Mouse (Mus musculus): ENCODE measurements around the gene Plekhg1. TPM values are rescaled to one million over a fixed set of nuclear protein-coding genes. Genes with fewer than 3 reads are reported as not detected.

Plekhg1 gene
- polyA plus RNA-seq, 1 experiment from 2014 or later = 16.4 TPM

DNA sequence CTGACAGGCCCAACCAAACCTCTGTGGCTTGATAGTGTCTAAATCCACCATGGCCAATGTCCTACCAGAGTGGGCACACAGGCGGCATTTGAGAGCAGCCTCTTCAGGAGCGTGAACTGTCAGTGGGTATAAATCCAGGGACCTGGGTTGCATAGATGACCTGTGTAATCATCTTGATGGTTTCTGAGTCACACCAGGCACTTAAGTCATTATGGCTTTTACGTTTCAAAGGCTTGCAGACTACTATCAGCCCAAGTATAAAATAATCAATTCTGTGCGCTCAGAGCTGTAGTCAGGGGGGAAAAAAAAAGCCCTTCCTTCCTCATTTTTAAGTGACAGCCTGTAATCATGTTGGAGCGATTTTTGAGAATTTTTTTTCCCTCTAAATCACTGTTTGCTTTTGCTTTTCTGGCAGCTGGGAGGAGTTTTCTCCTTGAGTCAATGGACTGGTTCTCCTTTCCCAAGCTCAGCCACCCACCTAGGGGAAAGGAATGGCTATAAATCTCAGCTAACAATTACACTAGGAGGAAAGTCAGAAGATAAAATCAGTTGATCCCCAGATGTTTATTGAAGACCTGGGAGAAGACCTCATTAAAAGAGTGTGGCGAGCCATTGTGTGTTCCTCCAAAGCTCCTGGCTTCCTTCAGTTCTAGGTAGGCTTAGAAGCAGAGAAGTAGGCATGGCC, 99.7 kb downstream of the Plekhg1 start:
- Histone ChIP-seq H3K9me3 (ENCODE audit: control insufficient read depth, low read depth, low read length) (no peaks in the 10 kb centered on the region), H3K9ac (replicated peaks; ENCODE audit: low read depth, low read length) (no peak overlapping the region), H3K27me3 (ENCODE audit: control insufficient read depth, insufficient read depth, low read length) (no peaks in the 10 kb centered on the region), H3K36me3 (ENCODE audit: control insufficient read depth, insufficient read depth, low read length) (no peaks in the 10 kb centered on the region), H3K4me1 (ENCODE audit: control insufficient read depth, insufficient read depth, low read length) (peaks cover 5% of the 10 kb centered on the region; the same call in 1 of the 2 replicates), H3K4me2 (replicated peaks; ENCODE audit: low read depth, low read length) (no peak overlapping the region), H3K27ac (ENCODE audit: low read length) (peak overlapping the region; percentile 44; the same call in 1 of the 2 replicates), H3K4me3 (ENCODE audit: low read depth, low read length) (no peak overlapping the region)
- peak; percentile 77 for ATAC-seq (ENCODE audit: insufficient number of reproducible peaks, insufficient read depth, low FRiP score, low read depth)
- 30% methylated on average over 6 of the region's 6 CpGs for WGBS

- Histone ChIP-seq H3K4me3 (ENCODE audit: low read depth, low read length) (no peak overlapping the region), H3K4me2 (replicated peaks; ENCODE audit: low read depth, low read length) (no peak overlapping the region), H3K9me3 (ENCODE audit: control insufficient read depth, low read depth, low read length) (no peaks in the 10 kb centered on the region), H3K36me3 (ENCODE audit: control insufficient read depth, insufficient read depth, low read length) (no peaks in the 10 kb centered on the region), H3K9ac (replicated peaks; ENCODE audit: low read depth, low read length) (no peak overlapping the region), H3K4me1 (ENCODE audit: control insufficient read depth, insufficient read depth, low read length) (peaks cover 5% of the 10 kb centered on the region; the same call in 1 of the 2 replicates), H3K27ac (ENCODE audit: low read length) (no peak overlapping the region), H3K27me3 (ENCODE audit: control insufficient read depth, insufficient read depth, low read length) (no peaks in the 10 kb centered on the region)
- ATAC-seq (ENCODE audit: insufficient number of reproducible peaks, insufficient read depth, low FRiP score, low read depth) = no peak
- WGBS = 69% methylated on average over 5 of the region's 5 CpGs
Measured at GRCm38 (mm10) chr10:3844430-3844829, 104.3 kb downstream of the Plekhg1 start.

- 53% methylated on average over 2 of the region's 2 CpGs for WGBS
- H3K4me3 ChIP-seq (ENCODE audit: low read depth, low read length) = no peak overlapping the region
- no peak overlapping the region for H3K9ac ChIP-seq (replicated peaks; ENCODE audit: low read depth, low read length)
- no peaks in the 10 kb centered on the region for H3K36me3 ChIP-seq (ENCODE audit: control insufficient read depth, insufficient read depth, low read length)
- no peaks in the 10 kb centered on the region; the same call in 1 of the 2 replicates for H3K9me3 ChIP-seq (ENCODE audit: control insufficient read depth, low read depth, low read length)
- ATAC-seq (ENCODE audit: insufficient number of reproducible peaks, insufficient read depth, low FRiP score, low read depth) = no peak
- H3K27ac ChIP-seq (ENCODE audit: low read length) = no peak overlapping the region
- no peak overlapping the region for H3K4me2 ChIP-seq (replicated peaks; ENCODE audit: low read depth, low read length)
- 0 out of 2 replicates have a peak, but pooled peaks cover 2% of the 10 kb centered on the region for H3K4me1 ChIP-seq (ENCODE audit: control insufficient read depth, insufficient read depth, low read length)
- H3K27me3 ChIP-seq (ENCODE audit: control insufficient read depth, insufficient read depth, low read length) = no peaks in the 10 kb centered on the region
Measured at GRCm38 (mm10) chr10:3847021-3847420, 106.9 kb downstream of the Plekhg1 start.

DNA sequence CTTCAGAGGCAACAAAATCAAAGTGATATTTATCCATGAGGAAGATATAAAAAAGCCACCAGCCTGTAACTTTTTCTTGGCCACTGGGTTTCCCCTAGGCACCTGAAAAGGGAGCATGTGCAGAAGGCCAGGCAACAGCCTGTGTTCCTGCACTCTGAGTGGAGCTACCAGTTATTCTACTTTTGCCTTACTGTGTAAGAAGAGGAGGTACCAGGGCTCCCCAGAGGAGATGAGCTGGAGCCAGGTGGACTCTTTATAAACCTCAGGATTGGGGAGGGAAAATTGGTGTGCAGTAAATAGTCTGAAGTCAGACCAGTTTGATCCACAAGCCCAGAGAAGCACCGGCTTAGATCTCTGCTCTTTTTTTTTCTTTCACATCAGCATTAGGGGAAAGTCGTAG, 111.3 kb downstream of the Plekhg1 start:
- 0 out of 2 replicates have a peak, but pooled peaks have one; percentile 49 for ATAC-seq (ENCODE audit: insufficient number of reproducible peaks, insufficient read depth, low FRiP score, low read depth)
- Histone ChIP-seq H3K9me3 (ENCODE audit: control insufficient read depth, low read depth, low read length) (no peaks in the 10 kb centered on the region; the same call in 1 of the 2 replicates), H3K9ac (replicated peaks; ENCODE audit: low read depth, low read length) (no peak overlapping the region), H3K4me2 (replicated peaks; ENCODE audit: low read depth, low read length) (no peak overlapping the region), H3K27ac (ENCODE audit: low read length) (no peak overlapping the region), H3K4me3 (ENCODE audit: low read depth, low read length) (no peak overlapping the region), H3K4me1 (ENCODE audit: control insufficient read depth, insufficient read depth, low read length) (0 out of 2 replicates have a peak, but pooled peaks cover 2% of the 10 kb centered on the region), H3K27me3 (ENCODE audit: control insufficient read depth, insufficient read depth, low read length) (no peaks in the 10 kb centered on the region), H3K36me3 (ENCODE audit: control insufficient read depth, insufficient read depth, low read length) (no peaks in the 10 kb centered on the region)
- 0% methylated on average over 2 of the region's 2 CpGs for WGBS

GRCm38 (mm10) chr10:3852733-3853132, 112.6 kb downstream of the Plekhg1 start:
- 0 out of 2 replicates have a peak, but pooled peaks cover 2% of the 10 kb centered on the region for H3K4me1 ChIP-seq (ENCODE audit: control insufficient read depth, insufficient read depth, low read length)
- H3K4me2 ChIP-seq (replicated peaks; ENCODE audit: low read depth, low read length) = no peak overlapping the region
- 77% methylated on average over 3 of the region's 3 CpGs for WGBS
- no peaks in the 10 kb centered on the region for H3K36me3 ChIP-seq (ENCODE audit: control insufficient read depth, insufficient read depth, low read length)
- no peak overlapping the region for H3K27ac ChIP-seq (ENCODE audit: low read length)
- ATAC-seq (ENCODE audit: insufficient number of reproducible peaks, insufficient read depth, low FRiP score, low read depth) = 0 out of 2 replicates have a peak, but pooled peaks have one; percentile 10
- H3K9me3 ChIP-seq (ENCODE audit: control insufficient read depth, low read depth, low read length) = no peaks in the 10 kb centered on the region; the same call in 1 of the 2 replicates
- H3K4me3 ChIP-seq (ENCODE audit: low read depth, low read length) = no peak overlapping the region
- H3K27me3 ChIP-seq (ENCODE audit: control insufficient read depth, insufficient read depth, low read length) = no peaks in the 10 kb centered on the region
- no peak overlapping the region for H3K9ac ChIP-seq (replicated peaks; ENCODE audit: low read depth, low read length)

DNA sequence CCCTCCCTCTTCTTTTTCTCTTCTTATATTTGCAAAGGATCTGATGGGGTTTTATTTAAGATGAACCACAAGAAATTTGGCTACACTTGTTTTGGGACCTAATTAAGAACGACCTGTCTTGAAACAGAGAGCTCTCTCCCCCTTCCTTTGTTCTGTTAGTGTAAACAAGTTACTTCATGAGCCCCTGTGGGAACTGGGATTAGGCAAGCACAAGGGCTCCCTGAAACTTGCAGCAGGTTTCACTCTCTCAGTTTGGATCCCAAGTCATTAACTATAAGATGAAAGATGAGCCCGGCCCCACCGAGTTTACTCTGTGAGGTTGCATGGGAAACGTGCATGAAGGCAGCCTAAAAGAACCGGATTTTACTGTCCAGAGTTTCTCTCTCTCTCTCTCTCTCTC, 117.7 kb downstream of the Plekhg1 start:
- no peak overlapping the region for H3K4me3 ChIP-seq (ENCODE audit: low read depth, low read length)
- ATAC-seq (ENCODE audit: insufficient number of reproducible peaks, insufficient read depth, low FRiP score, low read depth) = no peak
- no peaks in the 10 kb centered on the region for H3K9me3 ChIP-seq (ENCODE audit: control insufficient read depth, low read depth, low read length)
- no peak overlapping the region for H3K27ac ChIP-seq (ENCODE audit: low read length)
- H3K4me2 ChIP-seq (replicated peaks; ENCODE audit: low read depth, low read length) = no peak overlapping the region
- H3K27me3 ChIP-seq (ENCODE audit: control insufficient read depth, insufficient read depth, low read length) = no peaks in the 10 kb centered on the region
- H3K9ac ChIP-seq (replicated peaks; ENCODE audit: low read depth, low read length) = no peak overlapping the region
- no peaks in the 10 kb centered on the region for H3K36me3 ChIP-seq (ENCODE audit: control insufficient read depth, insufficient read depth, low read length)
- peaks cover 14% of the 10 kb centered on the region; the same call in 1 of the 2 replicates for H3K4me1 ChIP-seq (ENCODE audit: control insufficient read depth, insufficient read depth, low read length)
- WGBS = 11% methylated on average over 5 of the region's 5 CpGs

GRCm38 (mm10) chr10:3858437-3858836, 118.3 kb downstream of the Plekhg1 start:
- no peak overlapping the region for H3K9ac ChIP-seq (replicated peaks; ENCODE audit: low read depth, low read length)
- no peak overlapping the region for H3K4me2 ChIP-seq (replicated peaks; ENCODE audit: low read depth, low read length)
- no peaks in the 10 kb centered on the region for H3K9me3 ChIP-seq (ENCODE audit: control insufficient read depth, low read depth, low read length)
- H3K4me3 ChIP-seq (ENCODE audit: low read depth, low read length) = no peak overlapping the region
- ATAC-seq (ENCODE audit: insufficient number of reproducible peaks, insufficient read depth, low FRiP score, low read depth) = no peak
- peaks cover 18% of the 10 kb centered on the region; the same call in 1 of the 2 replicates for H3K4me1 ChIP-seq (ENCODE audit: control insufficient read depth, insufficient read depth, low read length)
- 42% methylated on average over 4 of the region's 4 CpGs for WGBS
- no peaks in the 10 kb centered on the region for H3K36me3 ChIP-seq (ENCODE audit: control insufficient read depth, insufficient read depth, low read length)
- no peaks in the 10 kb centered on the region for H3K27me3 ChIP-seq (ENCODE audit: control insufficient read depth, insufficient read depth, low read length)
- H3K27ac ChIP-seq (ENCODE audit: low read length) = no peak overlapping the region

DNA sequence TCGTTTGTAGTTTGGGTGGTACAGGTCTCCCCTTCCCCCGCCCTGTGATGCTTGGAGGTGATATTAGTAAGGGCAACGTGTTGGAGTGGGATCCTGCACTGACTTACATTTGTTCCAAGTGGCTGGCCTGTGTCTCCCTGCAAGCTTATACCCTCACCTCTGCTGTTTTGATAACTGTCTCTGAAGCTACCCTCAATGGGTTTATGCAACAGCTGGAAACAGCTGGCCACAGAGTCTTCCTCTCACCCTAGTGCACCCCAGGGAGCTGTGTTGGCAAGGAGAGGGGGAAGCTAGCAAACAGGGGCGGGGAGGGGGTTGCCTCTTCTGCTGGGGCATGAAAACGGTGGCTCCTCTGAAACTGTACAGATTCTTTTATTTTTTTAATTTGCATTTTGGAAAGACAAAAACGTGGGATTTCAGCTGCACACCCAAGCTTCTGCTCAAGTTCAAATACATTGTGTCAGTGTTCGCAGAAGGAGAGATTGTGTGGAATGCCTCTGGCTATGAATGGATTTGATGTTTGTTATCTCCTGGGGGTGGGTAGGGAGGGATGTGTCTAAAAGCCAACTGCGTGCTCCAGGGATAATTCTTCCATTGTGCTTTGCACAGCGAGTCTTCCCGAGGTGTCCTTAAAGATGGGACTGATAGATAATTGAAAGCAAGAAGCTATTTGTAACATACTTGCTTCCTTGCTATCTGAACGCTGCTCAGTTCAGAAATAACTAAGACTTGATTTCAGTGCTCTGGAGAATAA, 119.0 kb downstream of the Plekhg1 start:
- 36% methylated on average over 11 of the region's 11 CpGs for WGBS
- H3K27me3 ChIP-seq (ENCODE audit: control insufficient read depth, insufficient read depth, low read length) = no peaks in the 10 kb centered on the region
- no peaks in the 10 kb centered on the region for H3K36me3 ChIP-seq (ENCODE audit: control insufficient read depth, insufficient read depth, low read length)
- H3K4me1 ChIP-seq (ENCODE audit: control insufficient read depth, insufficient read depth, low read length) = peaks cover 23% of the 10 kb centered on the region; the same call in 1 of the 2 replicates
- no peaks in the 10 kb centered on the region for H3K9me3 ChIP-seq (ENCODE audit: control insufficient read depth, low read depth, low read length)
- no peak overlapping the region for H3K27ac ChIP-seq (ENCODE audit: low read length)
- ATAC-seq (ENCODE audit: insufficient number of reproducible peaks, insufficient read depth, low FRiP score, low read depth) = 0 out of 2 replicates have a peak, but pooled peaks have one; percentile 8
- H3K4me3 ChIP-seq (ENCODE audit: low read depth, low read length) = no peak overlapping the region
- no peak overlapping the region for H3K4me2 ChIP-seq (replicated peaks; ENCODE audit: low read depth, low read length)
- no peak overlapping the region for H3K9ac ChIP-seq (replicated peaks; ENCODE audit: low read depth, low read length)
